8 mouse cellular contexts compared by ENCODE assay signal in genomic region chr13:80882716-80883135, GRCm38 (mm10). TPM values are rescaled to one million over a fixed set of nuclear protein-coding genes. Genes with fewer than 3 reads are reported as not detected.
DNase-seq lines count a peak whose midpoint lies in the region; ATAC-seq and TF ChIP-seq lines count a peak whose summit lies in the region.

No protein-coding gene starts in this region.

- peak; percentile 79 for DNase-seq in kidney, postnatal 0 days (ENCODE audit: low spot score)
- no peak for DNase-seq in kidney, postnatal 4 days
- peak; percentile 55 for DNase-seq in MEL-GATA-1-ER (ENCODE audit: extremely low read depth, low read depth)
- DNase-seq in forebrain, embryonic 11.5 days (ENCODE audit: low spot score), result no peak
- peak; percentile 40 for DNase-seq in limb, embryonic 14.5 days (ENCODE audit: low spot score)
- DNase-seq in right cerebral cortex, postnatal 25 days, result no peak

- TF ChIP-seq CTCF in kidney, postnatal 0 days (IDR thresholded peaks at IDR 0.05; ENCODE audit: low read depth), result no peak
- TF ChIP-seq CTCF in olfactory bulb, adult 2 months (IDR thresholded peaks at IDR 0.05; ENCODE audit: insufficient read depth, low read depth, low read length), result no peak

- peak overlapping the region; percentile 96 for H3K9ac ChIP-seq in kidney, postnatal 0 days (ENCODE audit: low read depth, low read length)
- peak overlapping the region; percentile 100 for H3K9ac ChIP-seq in forebrain, embryonic 11.5 days (ENCODE audit: low read length)
- H3K9ac ChIP-seq in limb, embryonic 14.5 days (ENCODE audit: low read depth, low read length, severe bottlenecking), result peak overlapping the region; percentile 100

- peak overlapping the region; percentile 77 for H3K4me3 ChIP-seq in kidney, postnatal 0 days (replicated peaks; ENCODE audit: low read depth, low read length)
- H3K4me3 ChIP-seq in forebrain, embryonic 11.5 days (ENCODE audit: low read depth, low read length), result peak overlapping the region; percentile 87
- H3K4me3 ChIP-seq in limb, embryonic 14.5 days (replicated peaks; ENCODE audit: low read length), result peak overlapping the region; percentile 91
- H3K4me3 ChIP-seq in olfactory bulb, adult 2 months (ENCODE audit: insufficient read depth, low read depth, low read length), result peak overlapping the region; percentile 58

- peak; percentile 66; the same call in 1 of the 2 replicates for TF ChIP-seq POLR2A in limb, embryonic 14.5 days (IDR thresholded peaks at IDR 0.05; ENCODE audit: borderline replicate concordance, extremely low read depth, insufficient read depth, insufficient read length)
- no peak for TF ChIP-seq POLR2A in olfactory bulb, adult 2 months (IDR thresholded peaks at IDR 0.05; ENCODE audit: insufficient read depth, low read depth, low read length)

- H3K4me2 ChIP-seq in kidney, postnatal 0 days (ENCODE audit: low read length), result peak overlapping the region; percentile 70
- peak overlapping the region; percentile 67; the same call in 1 of the 2 replicates for H3K4me2 ChIP-seq in forebrain, embryonic 11.5 days (ENCODE audit: low read depth, low read length, severe bottlenecking)
- H3K4me2 ChIP-seq in limb, embryonic 14.5 days (replicated peaks; ENCODE audit: low read depth, low read length, severe bottlenecking), result peak overlapping the region; percentile 55

- under 1% methylated on average over 23 of the region's 23 CpGs for WGBS in kidney, postnatal 0 days
- under 1% methylated on average over 23 of the region's 23 CpGs for WGBS in forebrain, embryonic 11.5 days
- WGBS in limb, embryonic 14.5 days, result under 1% methylated on average over 23 of the region's 23 CpGs
- under 1% methylated on average over 23 of the region's 23 CpGs for WGBS in olfactory bulb, adult 2 months

- peak; percentile 37 for ATAC-seq in kidney, postnatal 0 days (replicated peaks; ENCODE audit: low FRiP score, low read depth)
- ATAC-seq in forebrain, embryonic 11.5 days (replicated peaks; ENCODE audit: low FRiP score), result peak; percentile 47
- ATAC-seq in limb, embryonic 14.5 days (ENCODE audit: low FRiP score, low read depth), result peak; percentile 32
- ATAC-seq in inflammation-experienced regulatory T-cells, adult 6 months, result no peak

- H3K36me3 ChIP-seq in kidney, postnatal 0 days (ENCODE audit: insufficient read depth, low read length), result no peaks in the 10 kb centered on the region
- H3K36me3 ChIP-seq in forebrain, embryonic 11.5 days (ENCODE audit: control insufficient read depth, insufficient read depth, low read length), result no peaks in the 10 kb centered on the region
- H3K36me3 ChIP-seq in limb, embryonic 14.5 days (ENCODE audit: control insufficient read depth, insufficient read depth, low read length), result peaks cover 2% of the 10 kb centered on the region

- no peaks in the 10 kb centered on the region for H3K27me3 ChIP-seq in kidney, postnatal 0 days (ENCODE audit: insufficient read depth, low read length)
- no peaks in the 10 kb centered on the region for H3K27me3 ChIP-seq in forebrain, embryonic 11.5 days (ENCODE audit: control insufficient read depth, insufficient read depth, low read length)
- H3K27me3 ChIP-seq in limb, embryonic 14.5 days (ENCODE audit: control insufficient read depth, insufficient read depth, low read length), result no peaks in the 10 kb centered on the region

- 0 out of 2 replicates have a peak, but pooled peaks cover 3% of the 10 kb centered on the region for H3K4me1 ChIP-seq in kidney, postnatal 0 days (replicated peaks; ENCODE audit: insufficient read depth, low read length)
- H3K4me1 ChIP-seq in forebrain, embryonic 11.5 days (replicated peaks; ENCODE audit: control insufficient read depth, insufficient read depth, low read length), result peaks cover 4% of the 10 kb centered on the region; the same call in 1 of the 2 replicates
- H3K4me1 ChIP-seq in limb, embryonic 14.5 days (ENCODE audit: control insufficient read depth, insufficient read depth, low read length), result peaks cover 5% of the 10 kb centered on the region
- H3K4me1 ChIP-seq in olfactory bulb, adult 2 months (ENCODE audit: control insufficient read depth, insufficient read depth, low read length), result no peaks in the 10 kb centered on the region

- peak overlapping the region; percentile 100 for H3K27ac ChIP-seq in kidney, postnatal 0 days
- H3K27ac ChIP-seq in forebrain, embryonic 11.5 days (ENCODE audit: low read depth, low read length), result peak overlapping the region; percentile 100
- H3K27ac ChIP-seq in limb, embryonic 14.5 days (replicated peaks; ENCODE audit: low read depth, low read length), result peak overlapping the region; percentile 100
- peak overlapping the region; percentile 96 for H3K27ac ChIP-seq in olfactory bulb, adult 2 months (ENCODE audit: insufficient read depth, low read depth, low read length)

- H3K9me3 ChIP-seq in kidney, postnatal 0 days (replicated peaks; ENCODE audit: low read length), result no peaks in the 10 kb centered on the region
- H3K9me3 ChIP-seq in forebrain, embryonic 11.5 days (ENCODE audit: control insufficient read depth, low read length), result no peaks in the 10 kb centered on the region
- no peaks in the 10 kb centered on the region for H3K9me3 ChIP-seq in limb, embryonic 14.5 days (ENCODE audit: control insufficient read depth, low read length)

RNA-seq across cellular contexts. Expression of gene Arrdc3, which starts 0.5 kb away (rescaled TPM):
- 58.1 and 65.7 TPM in 2 replicates for polyA plus RNA-seq in kidney, postnatal 0 days (2015; fragmentation: Nextera tagmentation; extraction: Ambion mirVana)
- 53.2 and 56.5 TPM in 2 replicates for polyA plus RNA-seq in forebrain, embryonic 11.5 days (2014; fragmentation: Nextera tagmentation; extraction: Ambion mirVana)
- 49.4 and 59.0 TPM in 2 replicates for polyA plus RNA-seq in limb, embryonic 14.5 days (2012; rRNA removed)
- 66.1 and 66.5 TPM in 2 replicates for polyA plus RNA-seq in limb, embryonic 14.5 days (2014; fragmentation: Nextera tagmentation; extraction: Ambion mirVana)
- not detected in 2 replicates for polyA plus RNA-seq in olfactory bulb, adult 2 months (2012; ENCODE audit: insufficient read depth, insufficient read length, low replicate concordance, missing spikeins)
- polyA plus RNA-seq in inflammation-experienced regulatory T-cells, adult 6 months (2017; shearing (Covaris generic)), result 10 to 100 TPM in 1 of 3 experiments, 1 to 10 TPM in 2; 5.9 to 12.0 (median 8.4) TPM

Comparison
In these comparisons a context has a peak if more than half of its experiments do, and no peak if none do; other contexts are left out.
1. DNase-seq: peak in kidney, postnatal 0 days (single experiment), MEL-GATA-1-ER (single experiment) and limb, embryonic 14.5 days (single experiment); none in kidney, postnatal 4 days (0 of 2), forebrain, embryonic 11.5 days (single experiment) and right cerebral cortex, postnatal 25 days (single experiment).
2. Peak in every context shown above with its lines, with median percentiles within 50 percentile points of each other: H3K27ac ChIP-seq, H3K4me2 ChIP-seq, H3K4me3 ChIP-seq and H3K9ac ChIP-seq.